ENCODE assay signal across 13 mouse cellular contexts in genomic region chr11:80961326-80961725, GRCm38 (mm10).
DNase-seq lines count a peak whose midpoint lies in the region; ATAC-seq lines count a peak whose summit lies in the region.
"Had no signal": no experiment of that assay in that cellular context is flagged by ENCODE, and none has a peak within 500 bp of the region (broad histone marks: within the 10 kb centered on the region; RNA-seq: fewer than 3 reads in every experiment).

No protein-coding gene starts in this region.

- no peak overlapping the region for H3K27ac ChIP-seq in hindbrain, embryonic 13.5 days
- H3K27ac ChIP-seq in hindbrain, embryonic 11.5 days (ENCODE audit: low read depth, low read length): no peak overlapping the region
- H3K27ac ChIP-seq: heart, embryonic 15.5 days; kidney, postnatal 0 days had no signal

- WGBS in hindbrain, embryonic 13.5 days: 38% methylated on average over 1 of the region's 1 CpGs
- WGBS in hindbrain, embryonic 11.5 days: 61% methylated on average over 1 of the region's 1 CpGs

- H3K4me2 ChIP-seq in hindbrain, embryonic 13.5 days: no peak overlapping the region
- no peak overlapping the region for H3K4me2 ChIP-seq in hindbrain, embryonic 11.5 days (replicated peaks; ENCODE audit: low read depth, low read length)
- H3K4me2 ChIP-seq: heart, embryonic 15.5 days had no signal

- peak; percentile 72; the same call in 1 of the 2 replicates for ATAC-seq in hindbrain, embryonic 13.5 days (ENCODE audit: low FRiP score)
- no peak for ATAC-seq in hindbrain, embryonic 11.5 days (ENCODE audit: low FRiP score)
- ATAC-seq: liver, postnatal 0 days; Patski had no signal

- no peaks in the 10 kb centered on the region for H3K9me3 ChIP-seq in hindbrain, embryonic 13.5 days
- H3K9me3 ChIP-seq in hindbrain, embryonic 11.5 days (ENCODE audit: control insufficient read depth, low read length): no peaks in the 10 kb centered on the region
- H3K9me3 ChIP-seq: heart, embryonic 15.5 days had no signal

- no peaks in the 10 kb centered on the region for H3K36me3 ChIP-seq in hindbrain, embryonic 13.5 days
- H3K36me3 ChIP-seq in hindbrain, embryonic 11.5 days (ENCODE audit: control insufficient read depth, insufficient read depth, low read length): no peaks in the 10 kb centered on the region
- H3K36me3 ChIP-seq: heart, embryonic 15.5 days had no signal

- H3K4me1 ChIP-seq in hindbrain, embryonic 13.5 days (replicated peaks): peaks cover 29% of the 10 kb centered on the region
- no peaks in the 10 kb centered on the region for H3K4me1 ChIP-seq in hindbrain, embryonic 11.5 days (replicated peaks; ENCODE audit: control insufficient read depth, insufficient read depth, low read length)
- H3K4me1 ChIP-seq: heart, embryonic 15.5 days had no signal

- H3K27me3 ChIP-seq in hindbrain, embryonic 13.5 days: peaks cover 12% of the 10 kb centered on the region; the same call in 1 of the 2 replicates
- no peaks in the 10 kb centered on the region for H3K27me3 ChIP-seq in hindbrain, embryonic 11.5 days (ENCODE audit: control insufficient read depth, insufficient read depth, low read length)

- H3K9ac ChIP-seq in hindbrain, embryonic 13.5 days: 0 out of 2 replicates have a peak overlapping the region, but pooled peaks have one; percentile 8
- no peak overlapping the region for H3K9ac ChIP-seq in hindbrain, embryonic 11.5 days (ENCODE audit: low read depth, low read length)
- H3K9ac ChIP-seq: heart, embryonic 15.5 days; liver, postnatal 0 days had no signal

- no peak overlapping the region for H3K4me3 ChIP-seq in hindbrain, embryonic 13.5 days
- no peak overlapping the region for H3K4me3 ChIP-seq in hindbrain, embryonic 11.5 days (ENCODE audit: low read depth, low read length)
- H3K4me3 ChIP-seq: heart, embryonic 15.5 days; myocyte had no signal

- no peak for DNase-seq in hindbrain, embryonic 11.5 days (ENCODE audit: low spot score)
- DNase-seq in frontal cortex, postnatal 36 days (ENCODE audit: low spot score in 2 of 2): peak; percentile 58 to 81
- peak; percentile 23 to 65 for DNase-seq in left cerebral cortex, adult 9 months (ENCODE audit: low spot score in 2 of 2)
- DNase-seq in right cerebral cortex, postnatal 36 days (ENCODE audit: low spot score in 2 of 2): peak; percentile 33 to 64
- DNase-seq in lung, adult 18-20 months: no peak
- no peak for DNase-seq in lung, postnatal 14 days
- no peak for DNase-seq in ovary, adult 18-20 months (ENCODE audit: low spot score)
- DNase-seq: liver, postnatal 0 days had no signal

Comparison
In these comparisons a context has a peak if more than half of its experiments do, and no peak if none do; other contexts are left out.
1. DNase-seq: peak in frontal cortex, postnatal 36 days (2 of 2), left cerebral cortex, adult 9 months (2 of 2) and right cerebral cortex, postnatal 36 days (2 of 2); none in hindbrain, embryonic 11.5 days (single experiment), lung, adult 18-20 months (0 of 2), lung, postnatal 14 days (single experiment) and ovary, adult 18-20 months (single experiment).